Mouse (Mus musculus) heart, postnatal 0 days (tissue): ENCODE results near the gene Ptrhd1. TPM values are rescaled to one million over a fixed set of nuclear protein-coding genes. Genes with fewer than 3 reads are reported as not detected.

Experiments used
- ATAC-seq: fragments of 200-750 bp; cut with Nextera tagmentation; 2 replicates; pipeline ENCODE4 v1.8.0; 2017; ENCODE audit warnings: low read depth, moderate number of reproducible peaks, moderate library complexity; ENCODE audit not compliant: insufficient read depth
- DNase-seq: peaks from one replicate; pipeline ENCODE4 v3.0.0-alpha.2; 2016; ENCODE audit warnings: low spot score
- H3K27ac ChIP-seq: fragments of 300-500 bp; sonication (generic); 2 replicates; pipeline ENCODE4 v1.5.1; 2014; ENCODE audit warnings: low read depth, mild to moderate bottlenecking
- H3K27me3 ChIP-seq: fragments of 300-500 bp; sonication (generic); 2 replicates; pipeline ENCODE4 v1.6.1; 2014; ENCODE audit warnings: low read length, mixed read lengths; ENCODE audit not compliant: control insufficient read depth, insufficient read depth
- H3K36me3 ChIP-seq: fragments of 300-500 bp; sonication (generic); replicated peaks from 2 replicates; pipeline ENCODE4 v1.6.1; 2014; ENCODE audit warnings: low read length, mixed read lengths; ENCODE audit not compliant: control insufficient read depth, insufficient read depth
- H3K4me1 ChIP-seq: fragments of 300-500 bp; sonication (generic); 2 replicates; pipeline ENCODE4 v1.6.1; 2014; ENCODE audit warnings: antibody characterized with exemption; ENCODE audit not compliant: control insufficient read depth, insufficient read depth
- H3K4me2 ChIP-seq: fragments of 300-500 bp; sonication (generic); 2 replicates; pipeline ENCODE4 v1.6.1; 2014; ENCODE audit warnings: low read depth, mild to moderate bottlenecking, low read length, moderate library complexity
- H3K4me3 ChIP-seq: fragments of 300-500 bp; sonication (generic); 2 replicates; pipeline ENCODE4 v1.5.1; 2014; ENCODE audit warnings: low read depth, low read length
- H3K9ac ChIP-seq: fragments of 300-500 bp; sonication (generic); replicated peaks from 2 replicates; pipeline ENCODE4 v1.6.1; 2014; ENCODE audit warnings: low read depth, low read length, mixed read lengths
- H3K9me3 ChIP-seq: fragments of 300-500 bp; sonication (generic); replicated peaks from 2 replicates; pipeline ENCODE4 v1.6.1; 2016; ENCODE audit warnings: low read length; ENCODE audit not compliant: control insufficient read depth
- CTCF ChIP-seq: IDR thresholded peaks from 2 replicates; pipeline ENCODE4 v1.5.1; 2016; ENCODE audit warnings: antibody characterized with exemption, control low read depth, low read depth
- EP300 ChIP-seq: IDR thresholded peaks from 2 replicates; pipeline ENCODE4 v1.6.1; 2016; ENCODE audit warnings: antibody characterized with exemption, low read depth
- WGBS: fragments of 180-500 bp; shearing (Covaris S2); extraction: QIAGEN DNeasy Blood & Tissue Kit; methylation state at CpG from one replicate; pipeline ENCODE4 v1.1.7; 2014; 5-methylcytosine and 5-hydroxymethylcytosine counted together
- polyA plus RNA-seq: library from polyadenylated mRNA; unstranded; fragments of >200 nt; fragmentation: Nextera tagmentation; extraction: Ambion mirVana; gene quantifications from 2 replicates; pipeline ENCODE4 v1.2.1, GENCODE M21; 2015
- total RNA-seq: library from RNA; depleted of rRNA; stranded (reverse); fragments of >200 nt; gene quantifications from 2 replicates; pipeline ENCODE4 v1.2.3, GENCODE M21; 2014; ENCODE audit warnings: low replicate concordance; rRNA removed

Ptrhd1 gene
- total RNA-seq (3.4 and 9.6 TPM in 2 replicates), polyA plus RNA-seq (6.5 and 7.2 TPM in 2 replicates)

GRCm38 (mm10) chr12:4233572-4234508, at the start of gene Ptrhd1, which contains the start of gene Cenpo:
Gene Ptrhd1 (plus strand): TSS chr12:4234027.
Gene Cenpo (minus strand): TSS chr12:4234294.
- H3K36me3 ChIP-seq = peaks cover 27% of the 10 kb centered on the region
- peak within 1 kb of the TSS; percentile 94 for H3K27ac ChIP-seq
- peak within 1 kb of the TSS; percentile 64 for H3K4me3 ChIP-seq
- no peaks in the 10 kb centered on the region for H3K27me3 ChIP-seq
- under 1% methylated on average over 50 of the region's 50 CpGs for WGBS
- H3K4me2 ChIP-seq = peak within 1 kb of the TSS; percentile 81
- peaks cover 13% of the 10 kb centered on the region; the same call in 1 of the 2 replicates for H3K4me1 ChIP-seq
- TF ChIP-seq CTCF (no peak), EP300 (no peak)
- ATAC-seq (peak; percentile 97), DNase-seq (peak; percentile 97)
- H3K9me3 ChIP-seq = no peaks in the 10 kb centered on the region
- peak within 1 kb of the TSS; percentile 61 for H3K9ac ChIP-seq

DNA sequence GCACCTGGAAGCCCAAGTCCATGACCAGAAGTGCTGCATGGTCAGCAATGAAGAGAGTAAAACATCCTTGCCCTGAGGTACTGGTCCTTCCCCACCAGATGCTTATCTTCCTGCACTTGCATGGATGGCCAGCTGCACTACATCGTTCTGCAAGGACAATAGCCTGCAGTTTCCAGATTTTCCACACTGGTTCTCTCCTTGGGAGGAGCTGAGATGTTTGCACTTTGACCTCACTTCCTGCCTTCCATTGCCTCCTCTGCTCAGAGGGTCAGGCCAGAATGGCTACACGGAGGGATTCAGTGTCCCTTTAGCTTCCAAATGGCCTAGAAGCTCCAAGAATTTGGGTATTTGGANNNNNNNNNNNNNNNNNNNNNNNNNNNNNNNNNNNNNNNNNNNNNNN, 49.2 kb upstream of the Ptrhd1 start:
- Histone ChIP-seq H3K4me3 (no peak overlapping the region), H3K27ac (no peak overlapping the region), H3K4me1 (no peaks in the 10 kb centered on the region), H3K4me2 (no peak overlapping the region), H3K27me3 (no peaks in the 10 kb centered on the region), H3K9ac (no peak overlapping the region), H3K36me3 (no peaks in the 10 kb centered on the region), H3K9me3 (no peaks in the 10 kb centered on the region)
- DNase-seq (no peak), ATAC-seq (no peak)
- WGBS = 49% methylated on average over 2 of the region's 2 CpGs
- TF ChIP-seq EP300 = no peak
- TF ChIP-seq CTCF = no peak

- Histone ChIP-seq H3K36me3 (no peaks in the 10 kb centered on the region), H3K27me3 (no peaks in the 10 kb centered on the region), H3K27ac (peak overlapping the region; percentile 0; the same call in 1 of the 2 replicates), H3K4me2 (no peak overlapping the region), H3K9me3 (no peaks in the 10 kb centered on the region), H3K4me1 (no peaks in the 10 kb centered on the region), H3K4me3 (no peak overlapping the region), H3K9ac (no peak overlapping the region)
- WGBS = 47% methylated on average over 14 of the region's 14 CpGs
- DNase-seq (peak; percentile 71), ATAC-seq (peak; percentile 64)
- no peak for TF ChIP-seq EP300
- TF ChIP-seq CTCF = no peak
Observed at GRCm38 (mm10) chr12:4188171-4189059, 45.4 kb upstream of the Ptrhd1 start.

- no peaks in the 10 kb centered on the region for H3K9me3 ChIP-seq
- no peak for TF ChIP-seq EP300
- peak; percentile 27 for TF ChIP-seq CTCF
- H3K27ac ChIP-seq = no peak overlapping the region
- no peaks in the 10 kb centered on the region for H3K27me3 ChIP-seq
- ATAC-seq = no peak
- H3K4me2 ChIP-seq = no peak overlapping the region
- no peak overlapping the region for H3K9ac ChIP-seq
- H3K4me1 ChIP-seq = no peaks in the 10 kb centered on the region
- no peak for DNase-seq
- H3K36me3 ChIP-seq = no peaks in the 10 kb centered on the region
- H3K4me3 ChIP-seq = no peak overlapping the region
- 49% methylated on average over 5 of the region's 5 CpGs for WGBS
Observed at GRCm38 (mm10) chr12:4189060-4189447, 44.8 kb upstream of the Ptrhd1 start.

DNA sequence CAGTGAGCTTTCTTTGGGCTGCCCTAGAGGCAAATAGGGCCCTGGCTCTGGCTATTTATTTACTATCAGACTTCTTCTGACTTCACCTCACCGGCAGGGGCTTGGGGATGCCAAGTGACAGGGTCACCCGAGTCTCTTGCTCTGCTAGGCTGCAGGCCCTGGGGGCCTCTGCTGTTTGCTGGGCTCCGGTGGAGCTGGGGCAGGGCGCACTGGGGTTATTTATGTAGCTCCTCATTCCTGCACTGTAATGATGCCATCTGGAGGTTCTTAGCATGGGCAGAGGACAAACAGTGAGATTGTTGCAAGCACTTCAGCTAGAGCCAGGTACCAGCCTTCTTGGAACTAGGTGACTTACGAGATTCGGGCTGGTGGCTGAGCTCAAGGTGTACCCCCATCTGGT, 41.3 kb upstream of the Ptrhd1 start:
- no peak for ATAC-seq
- Histone ChIP-seq H3K4me2 (no peak overlapping the region), H3K9ac (no peak overlapping the region), H3K9me3 (no peaks in the 10 kb centered on the region), H3K4me3 (no peak overlapping the region), H3K36me3 (no peaks in the 10 kb centered on the region; the same call in 1 of the 2 replicates), H3K27me3 (no peaks in the 10 kb centered on the region), H3K27ac (no peak overlapping the region), H3K4me1 (no peaks in the 10 kb centered on the region)
- 67% methylated on average over 6 of the region's 6 CpGs for WGBS
- peak; percentile 5 for DNase-seq
- TF ChIP-seq CTCF (0 out of 2 replicates have a peak, but pooled peaks have one; percentile 5), EP300 (no peak)
